Mouse (Mus musculus) small intestine, adult 2 months (tissue): ENCODE results near the gene Palm2. TPM values are rescaled to one million over a fixed set of nuclear protein-coding genes. Genes with fewer than 3 reads are reported as not detected.

Experiments
- H3K27ac ChIP-seq: fragments of 200-500 bp; 2 replicates; pipeline ENCODE4 v1.5.1; 2012; ENCODE audit warnings: low read depth, low read length, control low read depth, inconsistent platforms; ENCODE audit not compliant: insufficient read depth
- H3K27me3 ChIP-seq: fragments of 200-500 bp; 2 replicates; pipeline ENCODE4 v1.6.1; 2012; ENCODE audit warnings: mild to moderate bottlenecking, moderate library complexity, low read length, inconsistent platforms; ENCODE audit not compliant: control insufficient read depth, insufficient read depth
- H3K36me3 ChIP-seq: fragments of 200-500 bp; 2 replicates; pipeline ENCODE4 v1.6.1; 2012; ENCODE audit warnings: mild to moderate bottlenecking, low read length, control low read depth, inconsistent platforms; ENCODE audit not compliant: control insufficient read depth, insufficient read depth
- H3K4me1 ChIP-seq: fragments of 200-500 bp; 2 replicates; pipeline ENCODE4 v1.6.1; 2012; ENCODE audit warnings: low read length, inconsistent platforms, mixed read lengths; ENCODE audit not compliant: control insufficient read depth, insufficient read depth, insufficient read length
- H3K4me3 ChIP-seq: fragments of 200-500 bp; 2 replicates; pipeline ENCODE4 v1.5.1; 2012; ENCODE audit warnings: low read depth, mild to moderate bottlenecking, control low read depth, inconsistent platforms, low read length, moderate library complexity
- CTCF ChIP-seq: fragments of 200-500 bp; IDR thresholded peaks from 2 replicates; pipeline ENCODE4 v1.5.1; 2012; ENCODE audit warnings: low read depth, mild to moderate bottlenecking, control low read depth, inconsistent platforms, low read length, moderate library complexity, mixed read lengths; ENCODE audit not compliant: insufficient replicate concordance, insufficient read length; ENCODE audit errors: extremely low read depth
- POLR2A ChIP-seq: fragments of 200-500 bp; IDR thresholded peaks from 2 replicates; pipeline ENCODE4 v1.6.1; 2012; ENCODE audit warnings: low read depth, mild to moderate bottlenecking, control low read depth, inconsistent platforms, low read length, moderate library complexity
- WGBS: fragments of 180-500 bp; shearing (Covaris S2); methylation state at CpG from one replicate; pipeline ENCODE4 v1.1.7; 2018; 5-methylcytosine and 5-hydroxymethylcytosine counted together
- polyA plus RNA-seq: library from polyadenylated mRNA; depleted of rRNA; stranded (reverse); fragments of >200 nt; gene quantifications from 2 replicates; pipeline ENCODE4 v1.2.3, GENCODE M21; 2012

Gene Palm2
- polyA plus RNA-seq, 1 experiment = 0.04 TPM

GRCm38 (mm10) chr4:57424011-57424410 is 10.0 kb upstream of the Palm2 start:
- Histone ChIP-seq H3K27ac (no peak overlapping the region), H3K36me3 (no peaks in the 10 kb centered on the region), H3K4me1 (no peaks in the 10 kb centered on the region), H3K4me3 (no peak overlapping the region), H3K27me3 (no peaks in the 10 kb centered on the region)
- no peak for TF ChIP-seq CTCF
- no peak for TF ChIP-seq POLR2A
- 78% methylated on average over 7 of the region's 7 CpGs for WGBS

GRCm38 (mm10) chr4:57428317-57428716 is 5.7 kb upstream of the Palm2 start:
- no peak overlapping the region for H3K4me3 ChIP-seq
- H3K27me3 ChIP-seq = peaks cover 2% of the 10 kb centered on the region; the same call in 1 of the 2 replicates
- no peaks in the 10 kb centered on the region for H3K36me3 ChIP-seq
- no peak overlapping the region for H3K27ac ChIP-seq
- H3K4me1 ChIP-seq = no peaks in the 10 kb centered on the region
- no peak for TF ChIP-seq POLR2A
- no peak for TF ChIP-seq CTCF
- 73% methylated on average over 8 of the region's 8 CpGs for WGBS

GRCm38 (mm10) chr4:57434705-57435360 is 786 bp downstream of the Palm2 start:
- Histone ChIP-seq H3K4me1 (0 out of 2 replicates have a peak, but pooled peaks cover 3% of the 10 kb centered on the region), H3K27ac (no peak overlapping the region), H3K27me3 (peaks cover 17% of the 10 kb centered on the region), H3K36me3 (no peaks in the 10 kb centered on the region), H3K4me3 (peak overlapping the region; percentile 48)
- WGBS = 27% methylated on average over 19 of the region's 19 CpGs
- TF ChIP-seq POLR2A (no peak), CTCF (no peak)

- H3K4me3 ChIP-seq = no peak overlapping the region
- no peak for TF ChIP-seq POLR2A
- TF ChIP-seq CTCF = no peak
- no peak overlapping the region for H3K27ac ChIP-seq
- H3K36me3 ChIP-seq = no peaks in the 10 kb centered on the region
- 65% methylated on average over 4 of the region's 4 CpGs for WGBS
- 0 out of 2 replicates have a peak, but pooled peaks cover 3% of the 10 kb centered on the region for H3K4me1 ChIP-seq
- peaks cover 17% of the 10 kb centered on the region for H3K27me3 ChIP-seq
These were observed 2.2 kb downstream of the Palm2 start for GRCm38 (mm10) chr4:57436286-57436685.

GRCm38 (mm10) chr4:57446082-57446481 is 12.0 kb downstream of the Palm2 start:
- no peaks in the 10 kb centered on the region for H3K36me3 ChIP-seq
- H3K27ac ChIP-seq = no peak overlapping the region
- H3K4me3 ChIP-seq = no peak overlapping the region
- WGBS = 56% methylated on average over 2 of the region's 2 CpGs
- TF ChIP-seq POLR2A (no peak), CTCF (no peak)
- H3K27me3 ChIP-seq = no peaks in the 10 kb centered on the region
- H3K4me1 ChIP-seq = no peaks in the 10 kb centered on the region

GRCm38 (mm10) chr4:57446854-57447444 is 12.9 kb downstream of the Palm2 start:
- Histone ChIP-seq H3K4me3 (no peak overlapping the region), H3K27me3 (no peaks in the 10 kb centered on the region), H3K27ac (no peak overlapping the region), H3K36me3 (no peaks in the 10 kb centered on the region), H3K4me1 (no peaks in the 10 kb centered on the region)
- TF ChIP-seq CTCF (no peak), POLR2A (no peak)
- 65% methylated on average over 4 of the region's 4 CpGs for WGBS

- no peaks in the 10 kb centered on the region for H3K4me1 ChIP-seq
- WGBS = 18% methylated on average over 3 of the region's 3 CpGs
- TF ChIP-seq CTCF (peak; percentile 15; the same call in 1 of the 2 replicates), POLR2A (no peak)
- no peak overlapping the region for H3K4me3 ChIP-seq
- H3K27ac ChIP-seq = no peak overlapping the region
- H3K36me3 ChIP-seq = no peaks in the 10 kb centered on the region
- H3K27me3 ChIP-seq = no peaks in the 10 kb centered on the region
These were observed 17.8 kb downstream of the Palm2 start for GRCm38 (mm10) chr4:57451896-57452295.
